Mouse (Mus musculus) urinary bladder, adult 2 months (tissue): ENCODE measurements around the gene Dnaja3. TPM values are rescaled to one million over a fixed set of nuclear protein-coding genes. Genes with fewer than 3 reads are reported as not detected.
A peak's percentile ranks its signal among the peaks of the same experiment; 100 is the strongest.

ENCODE experiments used
- DNase-seq: peaks from one replicate; pipeline ENCODE4 v3.0.0; 2022; ENCODE audit warnings: low spot score
- polyA plus RNA-seq: library from polyadenylated mRNA; depleted of rRNA; stranded (reverse); fragments of >200 nt; gene quantifications from 2 replicates; pipeline ENCODE4 v1.2.3, GENCODE M21; 2012; rRNA removed

Gene Dnaja3
- polyA plus RNA-seq, result 36.6 and 37.9 TPM in 2 replicates

DNA sequence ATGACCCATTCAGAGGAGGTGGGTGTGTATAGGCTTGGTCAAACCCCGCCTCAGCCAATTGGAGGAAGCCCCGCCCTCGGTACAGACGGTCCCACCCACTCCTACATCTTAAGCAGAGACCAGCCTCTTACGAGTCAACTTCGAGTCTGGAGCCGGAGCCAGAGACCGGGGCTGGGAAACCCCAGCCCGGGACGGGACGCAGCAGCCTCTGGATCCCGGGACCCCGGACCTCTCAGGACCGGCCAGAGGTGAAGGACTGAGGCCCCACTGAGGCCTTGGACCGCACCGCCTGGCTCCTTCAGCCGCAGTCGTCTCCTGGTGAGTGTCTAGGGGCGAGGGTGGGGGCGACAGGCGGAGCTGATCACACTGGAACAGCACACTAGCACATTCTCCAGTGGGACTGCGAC lies at the start of gene Dnaja3, which contains the start of gene Vasn:
Gene Dnaja3, plus strand, starts transcription at position 159 of the 407 bp plus-strand sequence.
Gene Vasn, plus strand, starts transcription at position 111 of the 407 bp plus-strand sequence.
- peak; percentile 76 for DNase-seq

DNA sequence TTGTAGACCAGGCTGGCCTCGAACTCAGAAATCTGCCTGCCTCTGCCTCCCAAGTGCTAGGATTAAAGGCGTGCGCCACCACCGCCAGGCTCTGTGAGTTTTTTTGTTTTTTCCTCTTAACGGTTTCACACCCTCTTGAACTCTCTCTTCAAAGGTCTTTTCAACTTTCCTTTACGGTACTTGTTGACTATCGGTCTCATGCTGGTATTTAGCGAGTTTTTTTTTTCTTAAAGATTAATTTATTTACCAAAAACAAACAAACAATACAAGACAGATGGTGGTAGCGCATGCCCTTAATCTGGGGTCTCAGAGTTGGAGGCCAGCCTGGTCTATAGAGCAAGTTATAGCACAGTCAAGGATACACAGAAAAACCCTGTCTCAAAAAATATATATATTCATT lies 49.6 kb upstream of the Dnaja3 start:
- DNase-seq, result no peak

DNA sequence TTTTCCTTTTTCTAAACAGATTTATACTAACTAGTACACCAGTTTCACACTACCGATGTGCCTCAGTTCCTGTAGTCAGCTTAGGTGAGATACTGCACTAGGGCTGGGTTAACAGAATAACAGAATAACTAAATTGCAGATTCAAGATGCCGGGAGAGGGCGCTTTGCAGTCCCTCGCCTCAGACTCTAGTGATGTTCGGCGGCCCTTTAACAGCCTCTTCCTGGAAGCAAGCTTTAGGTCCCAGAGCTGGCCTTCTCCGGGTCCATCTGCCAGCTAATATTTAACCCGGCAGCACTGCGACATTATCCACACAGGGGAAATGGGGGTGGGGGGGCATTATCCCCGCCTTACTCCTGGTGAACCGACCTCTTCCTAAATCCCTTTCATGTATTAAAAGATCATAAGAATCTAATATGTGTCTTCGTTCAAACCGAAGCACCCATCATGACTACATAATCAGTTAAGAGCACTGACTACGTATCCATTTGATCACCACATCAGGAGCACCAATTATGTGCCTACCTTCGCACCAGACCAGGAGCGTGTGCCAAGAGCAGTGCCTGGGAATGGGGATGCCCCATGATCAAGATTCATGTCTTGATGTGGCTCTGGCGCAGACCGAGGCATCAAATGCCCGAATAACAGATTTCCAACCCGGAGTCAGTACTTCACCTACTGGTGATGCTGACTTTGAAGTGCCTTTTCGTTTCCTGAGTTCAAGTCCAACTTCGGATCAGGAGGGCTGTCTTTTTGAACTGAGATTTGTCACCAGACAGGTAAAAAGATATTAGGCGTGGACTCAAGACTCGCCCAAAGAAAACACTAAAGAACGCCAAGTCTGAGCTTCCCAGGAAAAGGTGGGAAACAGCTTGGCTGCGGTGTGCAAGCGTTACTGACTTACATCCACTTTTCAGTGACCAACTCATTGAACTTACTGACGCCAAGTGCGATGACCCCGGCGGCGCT lies 46.6 kb upstream of the Dnaja3 start:
- no peak for DNase-seq

DNA sequence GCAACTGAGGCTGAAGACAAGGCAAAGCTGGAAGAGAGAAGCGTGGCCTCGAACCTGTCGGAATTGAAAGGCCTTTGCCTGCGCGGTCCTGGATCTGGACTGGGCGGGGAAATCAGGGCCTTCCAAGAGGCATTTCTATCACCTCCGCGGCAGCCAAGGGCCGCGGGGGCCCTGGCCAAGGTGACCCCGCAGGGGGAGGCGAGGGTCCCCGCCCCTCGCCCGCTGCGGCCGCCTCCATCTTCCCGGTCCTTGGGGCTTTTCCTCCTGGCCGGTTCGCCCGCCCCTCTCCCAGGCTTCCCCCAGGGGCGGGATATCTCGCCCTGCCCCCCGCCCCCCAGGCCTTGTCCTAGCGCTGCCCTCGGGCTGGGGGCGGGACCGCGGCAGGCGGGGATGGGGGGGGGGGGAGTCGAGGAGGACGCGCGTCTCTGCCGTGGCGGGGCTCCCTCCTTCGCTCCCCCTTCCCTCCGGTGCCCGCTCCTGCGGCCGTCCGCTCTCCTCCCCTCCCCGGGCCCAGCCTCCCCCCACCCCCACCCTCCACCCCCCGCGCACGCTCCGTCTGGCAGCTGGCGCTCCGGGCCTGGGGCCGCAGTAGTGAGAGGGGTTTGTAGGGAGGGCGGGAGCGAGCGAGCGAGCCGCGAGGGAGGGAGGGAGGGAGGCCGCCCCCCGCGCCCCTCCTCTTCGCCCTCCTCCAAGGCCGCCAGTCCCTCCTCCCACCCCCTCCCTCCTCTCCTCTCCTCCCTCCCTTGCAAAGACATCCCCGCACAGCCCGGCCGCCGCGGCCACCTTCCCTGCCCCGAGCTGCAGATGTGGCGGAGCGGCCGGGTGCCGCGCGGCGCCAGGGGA lies 45.6 kb upstream of the Dnaja3 start, which contains the start of gene Glis2:
Gene Glis2, plus strand, starts transcription at position 743 of the 843 bp plus-strand sequence.
- DNase-seq, result no peak

DNA sequence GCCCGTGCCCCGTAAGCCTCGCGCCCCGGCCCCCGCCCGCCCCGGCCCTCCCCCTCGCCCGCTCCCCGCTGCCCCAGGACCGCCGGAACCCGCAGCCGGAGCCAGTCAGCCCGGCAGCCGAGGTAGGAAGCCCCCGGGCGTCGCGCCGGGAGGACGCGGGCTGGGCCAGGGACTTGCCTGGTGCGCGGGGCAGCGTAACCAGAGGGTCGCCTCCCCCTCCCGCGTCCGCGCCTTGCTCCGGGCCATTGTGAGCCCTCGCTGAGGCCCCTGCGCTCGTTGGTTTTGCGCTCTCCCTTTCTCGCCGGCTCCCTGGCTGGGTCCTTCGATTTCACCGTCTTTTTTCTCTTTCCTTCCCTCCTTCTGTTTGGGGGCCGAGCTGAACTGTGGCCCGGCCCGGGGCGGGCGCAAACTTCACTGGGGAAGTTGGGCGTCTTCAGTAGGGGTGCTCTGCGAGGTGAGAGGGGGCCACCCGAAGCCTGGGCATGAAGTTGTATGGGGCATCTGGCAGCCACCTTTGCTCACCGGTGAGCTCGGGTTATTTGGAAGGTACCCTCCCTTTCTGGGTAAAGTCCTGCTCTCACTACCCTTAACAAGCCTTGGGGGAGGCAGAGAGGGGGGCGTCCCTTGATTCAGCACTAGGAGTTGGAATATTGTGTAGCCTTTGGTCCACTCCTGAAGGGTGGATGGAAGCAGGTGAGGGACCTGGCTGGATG lies 44.8 kb upstream of the Dnaja3 start:
- DNase-seq, result no peak

DNA sequence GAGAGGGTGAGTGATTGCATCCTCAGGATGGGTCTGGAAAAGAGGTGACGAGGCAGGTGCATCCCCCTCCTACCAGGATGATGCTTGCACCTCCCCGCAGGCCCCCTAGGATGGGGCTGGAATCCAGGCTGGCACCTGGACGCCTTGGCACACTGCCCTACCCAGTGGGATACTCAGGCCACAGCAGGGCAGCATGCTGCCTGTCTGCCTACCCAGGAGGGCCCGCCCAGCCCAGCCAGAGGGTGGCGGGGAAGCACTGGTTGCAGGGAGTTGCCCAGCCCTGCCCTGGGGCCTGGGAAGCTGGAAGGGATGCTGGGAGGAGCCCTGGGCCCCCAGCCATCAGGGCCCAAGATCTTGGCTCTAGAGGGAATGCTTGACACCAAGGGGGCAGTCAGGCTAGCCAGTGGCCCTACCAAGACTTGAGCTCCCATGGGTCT lies 44.2 kb upstream of the Dnaja3 start:
- no peak for DNase-seq

DNA sequence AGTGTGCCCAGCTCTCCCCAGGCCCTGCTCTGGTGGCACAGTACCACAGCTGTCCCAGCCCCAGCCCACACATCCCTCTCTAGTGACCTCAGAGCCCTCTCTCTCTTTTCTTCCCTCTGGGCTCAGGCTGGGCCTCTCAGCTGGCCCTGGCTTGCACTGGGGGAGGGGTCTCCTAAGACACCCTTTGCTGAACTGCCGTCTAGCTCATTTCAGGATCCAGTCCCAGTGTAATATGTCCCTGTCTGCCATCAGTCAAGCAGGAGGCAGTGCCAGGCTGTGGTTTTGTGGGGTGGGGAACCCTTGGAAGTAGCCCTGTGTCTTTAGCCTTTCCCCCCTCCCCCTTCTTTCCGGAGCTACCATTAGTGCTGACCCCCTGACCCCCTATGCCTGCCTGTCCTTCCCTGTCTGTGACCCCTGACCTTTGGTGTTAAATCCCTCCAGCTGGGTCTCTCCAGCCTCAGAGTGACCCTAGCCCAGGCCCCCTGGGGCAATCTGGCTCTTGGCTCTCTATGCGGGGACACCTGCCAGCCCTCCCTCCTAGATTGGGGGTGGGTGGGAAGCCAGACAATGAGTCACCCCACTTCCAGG lies 43.6 kb upstream of the Dnaja3 start:
- DNase-seq, result no peak

DNA sequence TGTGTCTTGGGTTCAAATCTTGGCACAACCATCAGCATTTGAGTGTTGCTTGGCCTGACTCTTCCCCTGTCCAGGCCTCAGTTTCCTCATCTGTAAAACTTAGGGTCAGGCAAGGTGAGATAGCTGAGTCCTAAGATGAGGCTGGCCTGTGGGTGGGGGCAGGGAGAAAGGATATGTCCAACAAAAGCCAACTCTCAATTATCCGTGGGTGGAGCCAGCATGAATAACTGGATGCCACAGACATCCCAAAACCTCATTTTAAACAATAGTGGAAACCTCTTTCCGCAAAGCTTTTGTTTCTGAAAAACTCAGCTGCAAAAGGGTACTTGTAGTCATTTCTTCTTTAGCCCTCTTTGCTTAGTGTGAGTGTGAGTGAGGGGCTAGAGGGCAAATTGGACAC lies 43.0 kb upstream of the Dnaja3 start:
- DNase-seq, result no peak

DNA sequence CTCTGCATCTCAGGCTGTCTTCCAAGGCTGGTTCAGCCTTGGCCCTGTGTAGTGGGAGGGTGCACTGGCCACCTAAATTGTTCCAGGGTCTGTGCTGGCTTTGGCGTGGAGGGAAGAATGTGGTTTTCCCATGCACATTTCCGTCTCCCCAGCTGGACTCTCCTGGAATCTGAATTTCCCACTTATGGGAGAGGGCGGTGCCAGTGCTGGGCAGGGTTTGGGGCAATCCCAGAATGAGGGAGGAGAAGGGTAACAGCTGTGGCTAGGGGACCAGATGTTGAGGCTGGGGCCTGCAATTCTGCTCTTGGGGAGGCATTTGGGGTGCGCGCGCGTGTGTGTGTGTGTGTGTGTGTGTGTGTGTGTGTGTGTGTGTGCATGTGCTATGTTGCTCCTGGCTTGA lies 42.5 kb upstream of the Dnaja3 start:
- DNase-seq, result no peak

DNA sequence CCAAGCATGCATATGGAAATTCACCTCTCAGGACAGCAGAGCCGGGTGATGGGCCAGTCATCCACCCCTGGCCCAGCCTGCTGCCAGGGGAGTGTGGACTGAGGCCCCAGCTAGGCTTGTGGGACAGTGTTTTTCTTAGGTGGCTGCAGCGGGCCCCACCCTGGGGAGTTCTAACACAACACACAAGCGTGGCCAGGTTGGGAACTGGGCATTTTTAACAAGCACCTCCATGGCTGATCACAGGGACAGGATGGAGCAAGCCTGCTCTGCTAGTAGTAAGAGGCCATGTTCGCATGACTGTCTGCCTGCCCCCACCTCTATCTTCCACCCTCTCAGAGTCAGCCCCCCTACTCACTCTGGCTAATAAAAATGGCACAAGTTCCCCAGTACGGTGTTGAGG lies 41.7 kb upstream of the Dnaja3 start:
- DNase-seq, result no peak

DNA sequence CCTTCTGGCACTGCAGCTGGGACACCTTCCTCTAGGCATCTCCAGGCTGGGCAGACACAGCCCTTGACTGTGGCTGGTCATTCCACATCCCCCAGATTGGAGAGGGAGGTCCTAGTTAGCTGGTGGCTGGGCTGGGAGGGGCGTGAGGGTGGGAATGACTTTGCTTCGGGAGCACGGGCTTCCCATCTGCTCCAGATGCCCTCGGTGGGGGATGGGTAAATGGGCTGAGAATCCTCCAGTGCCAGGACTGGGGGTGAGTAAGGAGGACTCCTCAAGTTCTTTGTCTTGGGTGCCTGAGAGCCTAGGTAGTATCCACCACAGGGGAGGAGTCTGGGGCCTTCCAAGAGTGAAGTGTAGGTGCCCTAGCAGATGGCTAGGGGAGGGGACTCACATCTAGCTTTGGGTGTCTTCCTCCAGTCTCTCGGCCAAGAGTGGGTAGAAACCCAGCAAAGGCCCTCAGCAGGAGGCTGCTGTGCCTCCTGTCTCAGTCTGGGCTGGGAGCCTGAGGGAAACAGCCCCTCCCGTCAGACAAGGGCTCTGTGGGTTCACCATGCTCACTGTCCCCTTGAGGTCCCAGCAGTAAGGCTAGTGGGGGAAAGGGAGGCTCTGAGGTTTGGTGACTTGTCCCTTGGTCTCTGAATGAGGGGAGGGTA lies 40.8 kb upstream of the Dnaja3 start:
- no peak for DNase-seq

DNA sequence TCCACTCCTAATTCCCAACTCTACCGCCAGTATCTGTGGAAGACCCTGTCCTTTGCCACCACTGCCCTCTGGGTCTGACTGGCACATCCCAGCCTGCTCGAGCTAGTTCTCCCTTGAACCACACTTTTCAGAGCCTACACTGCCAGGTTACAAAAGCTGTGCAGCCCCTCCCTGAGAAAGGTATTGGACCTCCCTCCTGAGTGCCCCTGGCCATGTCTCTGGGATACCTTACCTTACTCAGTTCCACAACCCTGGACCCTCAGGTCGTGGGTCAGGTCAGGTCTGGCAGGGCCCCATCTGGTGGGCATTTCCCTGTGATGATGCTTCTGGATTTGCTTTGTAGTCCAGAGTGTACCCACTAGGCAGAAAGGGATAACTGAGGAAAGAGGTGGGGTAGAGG lies 40.2 kb upstream of the Dnaja3 start:
- DNase-seq, result no peak

DNA sequence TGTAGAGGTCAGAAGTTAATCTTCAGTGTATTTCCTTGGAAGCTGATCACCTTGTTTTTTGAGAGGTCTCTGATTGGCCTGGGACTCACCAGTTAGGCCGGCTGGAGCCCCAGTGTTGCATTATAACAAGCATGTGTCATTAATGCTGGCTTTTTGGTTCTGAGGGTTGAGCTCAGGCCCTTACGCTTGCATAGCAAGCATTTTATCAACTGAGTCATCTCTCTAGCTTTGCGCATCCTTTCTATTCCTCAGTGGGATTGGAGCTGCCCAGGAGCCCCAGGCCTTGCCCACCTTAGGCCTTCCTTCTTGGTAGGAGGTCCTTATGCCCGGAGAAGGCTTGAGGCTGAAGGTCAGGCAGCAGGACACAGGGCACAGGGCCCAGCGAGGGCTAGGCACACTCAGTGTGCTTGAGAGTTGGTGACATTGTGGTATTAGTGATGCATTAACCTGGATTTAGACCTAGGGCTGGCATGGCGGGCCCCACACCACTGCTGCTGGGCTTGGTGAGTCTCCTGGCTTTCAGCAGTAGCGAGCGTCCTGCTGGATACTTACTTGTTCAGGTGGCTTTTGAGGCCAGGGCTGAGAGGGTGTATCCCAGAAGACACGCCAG lies 39.0 kb upstream of the Dnaja3 start:
- DNase-seq, result no peak

DNA sequence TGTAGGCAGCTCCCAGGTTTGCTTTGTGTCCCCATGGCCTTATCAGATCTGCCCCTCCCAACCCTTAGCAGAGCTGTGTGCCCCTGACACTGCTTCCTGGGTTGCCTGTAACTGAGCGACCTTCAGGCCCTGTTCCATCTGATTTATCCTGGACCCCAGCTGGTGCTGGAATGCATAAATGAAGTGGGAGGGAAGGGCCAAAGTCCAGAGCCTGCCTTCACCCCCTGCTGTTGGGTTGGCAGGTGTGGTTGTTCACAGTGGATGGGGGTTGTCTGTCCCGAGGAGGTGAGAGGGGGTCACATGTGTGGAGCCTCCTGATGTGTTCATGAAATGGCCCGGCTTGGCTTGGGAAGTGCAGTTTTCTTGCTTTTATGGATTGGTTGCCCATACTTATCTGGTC lies 37.6 kb upstream of the Dnaja3 start:
- no peak for DNase-seq

DNA sequence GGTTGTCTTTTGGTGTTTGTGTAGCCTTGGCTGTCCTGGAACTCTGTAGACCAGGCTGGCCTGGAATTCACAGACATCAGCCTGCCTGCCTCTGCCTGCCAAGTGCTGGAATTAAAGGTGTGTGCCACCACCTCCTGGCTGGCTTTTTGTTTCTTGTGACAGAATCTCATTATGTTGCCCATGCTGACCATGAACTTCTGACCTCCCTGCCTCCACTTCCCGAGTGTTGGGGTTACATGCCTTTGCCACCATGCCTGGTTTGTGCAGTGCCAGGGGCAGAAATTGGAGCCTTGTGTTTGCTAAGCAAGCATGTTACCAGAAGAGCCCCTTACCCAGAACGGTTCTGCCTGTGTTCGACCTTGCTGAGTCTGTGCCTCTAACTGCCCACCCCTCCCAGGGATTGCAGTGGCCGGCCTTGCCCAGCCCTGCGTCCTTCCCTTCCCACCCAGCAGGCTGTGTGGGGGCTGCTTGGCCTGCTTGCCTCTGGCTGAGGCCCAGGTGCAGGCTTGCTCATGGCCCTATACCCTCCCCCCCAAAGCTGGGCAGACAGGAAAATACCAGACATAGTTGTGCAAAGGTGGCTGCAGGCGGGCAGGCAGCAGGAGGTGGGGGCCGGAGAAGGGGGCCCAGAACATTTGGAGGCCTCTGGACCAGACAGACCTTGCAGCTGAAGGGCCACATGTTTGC lies 36.9 kb upstream of the Dnaja3 start:
- no peak for DNase-seq

DNA sequence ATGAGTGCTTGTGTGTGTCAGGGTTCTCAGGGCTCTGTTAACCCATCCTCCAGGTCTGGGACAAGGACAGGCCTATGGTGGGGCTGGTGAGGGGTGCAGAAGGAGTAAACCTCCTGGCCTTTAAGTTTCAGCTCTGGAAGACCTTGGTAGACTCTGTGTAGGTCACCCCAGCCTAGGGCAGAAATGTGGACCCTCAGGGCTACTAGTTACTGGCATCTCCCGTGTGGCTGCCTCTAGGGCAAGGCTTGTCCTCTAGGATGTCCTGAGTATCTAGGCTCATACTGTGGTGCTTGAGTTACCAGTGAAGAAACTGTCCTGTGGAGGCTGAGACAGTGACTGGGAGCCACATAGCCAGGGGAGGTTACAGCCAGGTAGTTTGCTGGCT lies 36.3 kb upstream of the Dnaja3 start:
- no peak for DNase-seq

DNA sequence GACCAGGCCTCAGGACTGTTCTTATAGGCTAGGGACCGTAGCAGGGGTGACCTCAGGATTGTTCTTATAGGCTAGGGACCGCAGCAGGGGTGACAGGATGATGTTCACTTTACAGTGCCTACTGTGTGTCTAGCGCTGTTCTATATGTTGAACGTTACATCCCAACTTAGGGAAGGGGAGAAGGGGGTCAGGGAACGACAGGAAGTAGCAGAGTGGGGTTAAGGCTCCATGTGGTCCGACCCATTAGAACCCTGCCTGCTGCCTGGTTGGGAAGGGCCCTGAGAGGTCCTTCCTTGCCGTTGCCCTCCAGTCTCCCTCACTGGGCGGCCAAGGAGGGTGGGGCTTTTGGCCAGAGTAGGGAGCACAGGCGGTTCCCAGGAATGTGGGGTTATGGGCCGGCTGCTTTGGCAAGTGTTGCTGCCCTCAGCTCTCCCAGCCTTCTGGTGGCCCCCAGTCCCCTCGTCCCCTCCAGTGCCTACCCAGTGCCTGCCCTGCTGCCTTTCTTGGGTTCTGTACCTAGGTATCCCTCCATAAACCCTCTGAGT lies 35.4 kb upstream of the Dnaja3 start:
- no peak for DNase-seq

DNA sequence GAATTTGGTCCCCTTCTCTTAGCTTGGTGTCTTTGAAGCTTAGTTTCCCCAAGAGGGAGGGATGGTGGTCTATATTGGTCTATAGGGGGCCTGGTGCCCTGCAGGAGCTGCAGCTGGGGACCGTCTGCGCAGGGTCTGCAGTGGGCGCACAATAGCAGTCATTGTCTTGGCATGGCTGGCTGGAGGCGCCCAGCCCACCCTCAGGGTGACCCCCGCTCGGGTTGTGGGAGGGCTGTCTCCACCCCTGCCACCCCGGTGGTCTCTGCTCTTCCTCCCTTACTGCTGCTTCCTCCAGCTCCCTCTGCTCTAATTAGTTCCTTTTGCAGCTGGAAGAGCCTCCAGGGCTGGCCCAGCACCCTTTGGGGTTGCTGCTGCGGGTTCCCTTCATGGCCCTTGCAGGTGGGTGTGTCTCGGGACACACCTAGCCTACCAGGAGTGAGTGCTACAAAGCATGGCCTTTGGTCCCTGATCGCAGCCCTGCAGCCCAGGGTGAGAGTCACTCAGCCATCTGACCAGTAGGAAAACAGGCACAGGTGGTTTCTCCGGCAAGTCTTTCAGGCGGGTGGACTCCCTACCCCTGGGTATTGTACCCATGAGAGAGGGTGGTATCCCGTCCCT lies 34.2 kb upstream of the Dnaja3 start:
- no peak for DNase-seq

DNA sequence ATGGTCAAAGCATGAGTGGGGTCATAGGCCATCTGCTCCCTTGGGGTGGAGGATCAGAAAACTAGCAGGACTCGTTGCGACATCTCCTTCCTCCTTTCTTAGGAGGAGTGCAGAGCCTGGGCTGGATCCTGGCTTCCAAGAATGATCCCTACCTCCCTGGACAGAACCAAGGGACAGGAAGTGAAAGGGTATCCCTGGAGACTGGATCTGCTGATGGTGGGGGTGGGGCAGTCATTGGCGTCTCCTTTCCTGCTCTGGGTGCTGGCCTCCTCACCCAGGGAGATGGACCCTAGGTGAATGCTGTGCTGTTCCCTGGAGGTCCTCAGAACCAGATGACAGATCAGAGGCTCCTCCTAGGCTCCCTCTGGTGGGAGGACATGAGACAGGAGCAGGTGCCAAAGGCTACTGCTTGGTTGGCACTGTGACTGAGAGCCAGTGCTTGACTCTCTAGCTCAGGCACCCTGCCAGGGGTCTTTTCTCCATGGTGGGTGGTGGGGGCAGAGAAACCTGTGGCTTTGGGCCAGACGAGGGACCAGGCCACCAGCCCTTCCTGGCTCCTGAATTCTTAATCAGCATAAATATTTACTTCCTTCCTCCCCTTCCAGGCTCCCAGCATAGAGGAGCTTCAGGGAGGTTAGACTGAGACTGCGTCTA lies 33.2 kb upstream of the Dnaja3 start:
- DNase-seq, result no peak
